In the genomic region with DNA sequence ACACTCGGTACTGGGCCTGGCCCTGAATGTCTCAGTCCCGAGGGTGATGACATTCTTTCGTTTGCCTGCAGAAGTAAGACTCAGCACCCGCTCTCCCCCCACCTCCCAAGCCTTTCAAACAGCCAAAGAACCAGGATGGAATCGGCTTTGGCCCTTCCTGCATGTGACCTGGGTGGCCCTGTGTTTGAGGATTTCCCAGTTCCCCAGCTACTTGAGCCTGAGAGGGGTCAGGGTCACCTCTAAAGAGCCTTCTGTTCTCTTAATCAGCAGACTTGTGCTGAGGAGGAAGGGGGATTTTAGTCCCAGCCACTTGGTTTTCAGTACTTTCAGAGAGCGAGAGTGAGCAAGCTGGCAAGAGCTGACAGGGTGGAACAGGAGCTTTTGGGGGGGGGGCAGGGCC, we compare ENCODE assay signal across 10 mouse cellular contexts. TPM values are rescaled to one million over a fixed set of nuclear protein-coding genes. Genes with fewer than 3 reads are reported as not detected.
"Had no signal": no experiment of that assay in that cellular context is flagged by ENCODE, and none has a peak within 500 bp of the region (broad histone marks: within the 10 kb centered on the region; RNA-seq: fewer than 3 reads in every experiment).

No protein-coding gene starts in this region.

- H3K4me3 ChIP-seq: limb, embryonic 12.5 days; midbrain, embryonic 13.5 days; myocyte; neural tube, embryonic 15.5 days had no signal

- H3K9me3 ChIP-seq: limb, embryonic 12.5 days; midbrain, embryonic 13.5 days; neural tube, embryonic 15.5 days had no signal

- H3K27ac ChIP-seq: kidney, postnatal 0 days; limb, embryonic 12.5 days; liver, embryonic 14.5 days; midbrain, embryonic 13.5 days; neural tube, embryonic 15.5 days had no signal

- DNase-seq: layer of hippocampus, adult 9-11 months; liver; thymus, postnatal 4 days had no signal

- H3K4me2 ChIP-seq: limb, embryonic 12.5 days; midbrain, embryonic 13.5 days; neural tube, embryonic 15.5 days had no signal

- H3K9ac ChIP-seq: limb, embryonic 12.5 days; liver, embryonic 14.5 days; midbrain, embryonic 13.5 days; neural tube, embryonic 15.5 days had no signal

- ATAC-seq: midbrain, embryonic 13.5 days had no signal

- H3K36me3 ChIP-seq: limb, embryonic 12.5 days; midbrain, embryonic 13.5 days; neural tube, embryonic 15.5 days had no signal

RNA-seq across cellular contexts. Expression of gene Kcnq4, which starts 19.0 kb away (rescaled TPM):
- total RNA-seq: megakaryocyte-erythroid progenitor cell, adult 5-6 weeks had no signal
